Mouse (Mus musculus): ENCODE measurements around the gene Gm5751.

- TF ChIP-seq FLI1 (IDR thresholded peaks at IDR 0.05; ENCODE audit: low read length) (no peak), GATA1 (IDR thresholded peaks at IDR 0.05; ENCODE audit: borderline replicate concordance, low read length) (no peak)
Observed at GRCm38 (mm10) chrX:8832043-8832442, 42.0 kb upstream of the Gm5751 start.

Measured in megakaryocyte, embryonic 14.5 days (primary cell).